Mouse (Mus musculus) ovary, adult 18-20 months (tissue): Measurements from ENCODE around the gene Traf3.
A peak's percentile ranks its signal among the peaks of the same experiment; 100 is the strongest.

Experiments used
- DNase-seq: peaks from one replicate; pipeline ENCODE4 v3.0.0; 2022; ENCODE audit warnings: low spot score, mixed read lengths

The Traf3 gene

DNA sequence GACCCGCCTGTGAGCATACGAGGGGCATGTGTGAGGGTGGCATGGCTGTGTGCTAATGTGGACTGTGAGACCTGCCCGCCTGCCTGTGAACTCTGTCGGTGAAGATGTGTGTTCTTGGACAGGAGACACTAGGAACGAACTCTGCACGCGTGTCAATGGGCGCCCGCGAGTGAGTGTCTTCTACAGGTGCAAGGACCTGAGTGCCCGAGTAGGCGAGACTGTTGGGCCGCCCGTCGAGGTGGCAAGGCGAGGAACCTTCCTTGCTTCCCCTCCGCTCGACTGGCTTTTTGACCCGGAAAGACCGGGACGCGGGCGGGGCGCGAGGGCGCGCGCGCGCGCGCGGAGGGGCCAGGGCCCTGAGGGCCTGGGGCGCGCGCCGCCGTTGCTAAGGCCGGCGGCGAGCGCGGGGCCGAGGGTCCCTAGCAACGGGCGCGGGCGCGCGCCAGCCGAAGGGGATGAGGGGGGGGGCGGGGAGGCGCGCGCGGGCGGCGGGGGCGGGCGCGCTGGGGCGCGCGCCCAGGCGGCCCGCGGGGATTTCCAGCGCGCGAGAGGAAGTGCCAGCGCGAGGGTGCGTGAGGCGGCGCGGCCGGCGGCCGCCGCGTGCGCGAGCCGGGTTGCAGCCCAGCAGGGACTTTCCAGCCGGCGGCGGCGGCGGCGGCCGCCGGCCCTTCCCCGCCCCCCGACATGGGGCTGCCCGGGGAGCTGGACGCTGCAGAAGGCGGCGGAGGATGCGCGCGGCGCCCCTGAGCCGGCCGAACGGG lies at the start of gene Traf3:
TSS of gene Traf3 (plus strand) at position 540 of the 761 bp plus-strand sequence.
- peak; percentile 46 for DNase-seq

DNA sequence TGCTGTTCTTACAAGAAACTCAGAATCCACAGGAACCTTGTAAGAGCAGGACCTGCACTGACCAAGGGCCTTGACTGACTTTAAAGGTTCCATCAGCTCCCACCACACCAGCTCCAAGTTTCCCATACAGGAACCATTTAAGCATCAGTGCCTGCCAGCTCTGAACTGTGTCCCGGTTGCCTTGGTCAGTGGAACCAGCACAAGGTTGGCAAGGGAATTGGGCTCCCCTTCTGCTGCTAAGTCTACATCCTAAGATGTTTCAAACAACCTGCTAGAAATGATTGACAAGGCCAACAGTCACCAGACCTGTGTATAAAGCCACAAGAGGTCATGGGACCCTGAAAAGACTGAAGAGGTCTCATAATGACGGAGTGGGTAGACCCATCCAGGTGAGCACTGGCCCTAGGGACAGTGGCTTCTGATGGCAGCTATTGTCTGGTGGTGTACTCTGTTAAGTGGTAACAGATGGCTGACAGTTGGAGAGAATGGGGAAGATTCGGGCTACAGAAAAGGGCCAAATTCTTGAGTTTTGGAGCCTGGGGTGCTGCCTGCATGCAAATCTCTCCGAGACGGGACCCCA lies 46.6 kb upstream of the Traf3 start:
- no peak for DNase-seq

DNA sequence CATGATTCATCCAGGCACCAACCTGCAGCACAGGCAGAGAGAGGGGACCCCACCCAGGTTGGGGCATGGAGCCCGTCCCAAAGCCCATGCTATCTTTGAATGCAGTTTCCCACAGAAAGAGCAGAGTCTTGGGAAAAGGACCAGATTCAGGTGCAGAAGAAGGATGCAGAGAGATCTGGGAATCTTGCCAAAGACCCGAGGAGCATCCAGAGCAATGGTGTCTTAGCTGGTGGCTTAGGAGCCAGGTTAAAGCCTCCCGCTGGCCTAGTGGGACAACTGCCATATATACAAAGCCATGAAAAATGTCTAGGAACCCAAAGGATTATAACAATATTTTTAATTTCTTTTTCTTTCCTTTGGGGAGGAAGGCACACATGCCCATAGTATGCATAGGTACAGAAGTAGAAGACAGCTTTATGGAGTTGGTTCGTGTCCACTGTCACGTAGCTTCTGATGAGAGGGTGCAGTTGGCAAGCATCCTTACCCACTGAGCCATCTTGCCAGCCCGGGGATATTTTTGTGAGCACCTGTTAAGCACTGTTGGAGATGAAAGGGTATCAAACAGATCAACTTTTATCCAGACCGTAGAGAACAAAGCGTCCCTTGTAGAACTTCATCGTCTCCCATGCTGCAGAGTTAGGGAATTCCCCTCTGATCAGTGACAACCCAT lies 45.1 kb upstream of the Traf3 start:
- DNase-seq, result no peak

DNA sequence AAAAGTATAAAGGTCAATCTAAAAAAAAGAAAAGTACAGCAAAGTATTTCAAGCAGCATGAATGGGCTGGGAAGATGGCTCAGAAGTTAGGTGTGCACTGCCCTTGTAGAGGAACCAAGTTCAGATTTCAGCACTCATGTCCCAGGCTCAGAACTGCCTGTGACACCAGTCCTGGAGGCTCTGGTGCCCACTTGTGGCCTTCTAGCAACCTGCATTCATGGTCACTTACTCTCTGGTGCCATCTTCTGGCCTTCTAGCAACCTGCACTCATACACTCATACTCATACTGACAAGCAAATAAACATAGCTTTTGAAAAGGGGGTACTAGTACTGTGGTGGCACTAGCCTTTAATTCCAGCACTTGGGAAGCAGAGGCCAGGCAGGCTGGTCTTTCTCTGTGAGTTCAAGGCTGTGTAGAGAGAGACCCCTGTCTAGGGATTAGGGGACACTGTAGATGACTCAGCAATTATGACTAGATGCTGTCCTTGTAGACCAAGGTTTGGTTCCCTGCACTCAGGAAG lies 43.8 kb upstream of the Traf3 start:
- DNase-seq, result no peak

DNA sequence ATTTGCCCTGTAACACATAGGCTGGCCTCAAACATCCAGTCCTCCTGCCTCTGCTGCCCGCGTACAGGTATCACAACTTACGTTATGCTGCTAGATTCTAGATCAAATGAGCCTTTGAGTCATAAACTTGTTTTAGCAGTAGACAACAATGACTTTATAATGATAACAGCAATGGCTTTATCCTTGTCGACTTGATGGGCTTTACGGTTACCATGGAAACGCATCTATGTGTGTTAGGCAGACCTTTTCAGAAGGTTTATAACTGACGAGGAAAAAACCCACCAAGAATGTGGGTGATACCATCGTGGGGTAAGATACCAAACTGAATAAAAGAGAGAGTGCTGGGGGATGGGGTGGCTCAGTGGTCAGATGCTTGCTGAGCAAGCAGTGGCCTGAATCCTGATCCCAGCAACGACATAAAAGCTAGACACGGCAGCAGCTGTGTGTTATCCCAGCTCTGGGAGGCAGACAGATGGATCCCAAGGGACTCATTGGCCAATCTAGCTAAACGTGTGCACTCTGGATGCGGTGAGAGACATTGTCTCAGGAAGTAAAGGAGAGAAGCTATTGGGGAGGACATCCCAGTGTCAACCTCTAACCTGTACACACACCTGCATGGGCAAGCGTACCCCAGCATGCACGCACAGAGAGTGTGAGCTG lies 41.4 kb upstream of the Traf3 start:
- DNase-seq, result no peak

DNA sequence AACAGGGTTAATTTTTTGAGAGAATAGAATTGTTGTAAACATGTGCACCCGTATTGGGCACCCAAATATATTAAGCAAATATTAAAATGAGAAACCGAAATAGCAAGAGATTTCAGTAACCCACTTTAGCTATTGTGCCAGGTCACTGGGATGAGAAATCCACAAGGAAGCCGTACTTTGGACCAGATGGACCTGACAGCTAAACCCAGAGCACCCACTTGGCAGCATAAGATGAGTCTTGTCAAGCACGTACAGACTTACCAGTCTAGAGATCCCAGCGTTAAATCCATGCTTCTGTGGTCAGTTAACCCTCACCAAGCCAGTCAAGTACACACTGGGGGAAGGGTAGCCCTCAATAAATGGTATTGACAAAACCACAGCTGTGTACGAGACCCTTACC lies 40.5 kb upstream of the Traf3 start:
- no peak for DNase-seq

DNA sequence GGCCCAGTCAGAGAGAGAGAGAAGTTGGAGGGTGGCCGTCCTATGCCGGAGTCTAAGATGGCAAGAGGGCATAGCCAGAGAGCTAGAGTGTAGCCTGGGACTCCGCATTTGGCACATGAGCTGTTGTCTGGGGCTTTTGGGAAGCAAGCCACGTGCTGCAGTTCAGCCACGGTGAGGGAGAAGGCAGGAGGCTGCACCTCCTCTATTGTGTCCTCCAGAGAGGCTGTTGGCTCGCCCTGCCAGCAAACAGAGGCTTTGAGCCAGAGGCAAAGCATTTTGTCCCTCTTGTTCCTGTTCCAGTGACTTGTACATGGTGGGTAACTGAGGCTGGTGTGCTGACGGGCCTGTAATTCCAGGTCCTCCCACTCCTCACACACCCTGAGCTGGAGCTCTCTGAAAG lies 32.0 kb upstream of the Traf3 start:
- no peak for DNase-seq

DNA sequence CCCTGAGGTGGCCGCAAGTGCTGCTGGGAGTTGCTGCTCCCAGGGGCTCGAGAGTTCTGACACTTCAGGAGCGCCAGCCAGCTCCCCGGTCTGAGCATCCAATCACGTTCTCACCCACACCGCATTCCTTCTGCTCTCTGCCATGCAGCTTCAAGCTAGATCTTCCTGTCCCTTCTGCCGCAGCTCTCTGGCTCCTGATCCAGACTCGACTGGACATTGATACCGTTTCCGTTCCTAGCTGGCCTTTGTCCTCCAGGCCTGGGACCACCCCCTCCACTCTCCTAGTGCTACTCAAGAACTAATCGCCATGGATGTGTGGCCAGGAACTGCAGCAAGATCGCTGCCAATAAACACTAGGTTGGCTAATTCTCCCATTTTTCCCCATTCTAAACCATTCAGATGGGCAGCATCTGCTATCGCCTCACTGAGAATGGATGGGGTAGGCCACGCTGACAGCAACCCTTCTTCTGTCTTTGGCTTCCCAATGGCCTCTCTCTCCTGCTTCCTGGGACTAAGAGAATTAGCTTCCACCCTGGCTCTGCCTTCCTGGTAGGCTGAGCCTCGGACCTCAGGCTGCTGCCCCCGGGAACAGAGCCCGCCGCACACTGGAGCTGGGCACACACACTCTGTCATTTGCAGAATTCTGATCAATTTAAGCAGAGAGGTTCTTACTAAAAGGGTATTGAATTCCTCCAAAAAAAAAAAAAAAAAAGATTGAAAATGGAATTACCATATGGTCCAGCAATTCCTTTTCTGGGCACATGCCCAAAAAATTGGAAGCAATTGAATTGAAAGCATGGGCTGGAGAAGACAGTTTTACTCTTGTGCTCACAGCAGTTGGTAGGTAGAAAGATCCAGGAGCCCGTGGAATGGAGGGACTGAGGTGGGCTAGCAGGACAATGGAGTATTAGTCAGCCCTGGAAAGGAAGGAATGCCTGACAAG lies 31.1 kb upstream of the Traf3 start:
- DNase-seq, result no peak

DNA sequence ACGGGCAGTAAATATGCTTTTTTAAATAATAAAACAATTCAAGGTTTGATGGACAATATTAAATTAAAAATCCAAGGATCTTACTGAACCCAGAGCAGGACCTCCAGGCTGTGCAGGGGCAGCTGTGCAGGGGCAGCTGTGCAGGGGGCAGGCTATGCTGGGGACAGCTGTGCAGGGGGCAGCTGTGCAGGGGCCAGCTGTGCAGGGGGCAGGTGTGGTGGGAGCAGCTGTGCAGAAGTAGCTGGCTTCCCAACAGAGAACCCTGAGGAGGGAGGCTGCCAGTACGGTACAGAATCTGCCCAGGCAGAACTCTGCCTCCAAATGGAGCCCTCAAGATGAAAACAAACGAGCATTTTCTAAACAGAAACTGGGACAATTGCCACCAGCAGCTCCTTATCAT lies 30.2 kb upstream of the Traf3 start:
- no peak for DNase-seq

DNA sequence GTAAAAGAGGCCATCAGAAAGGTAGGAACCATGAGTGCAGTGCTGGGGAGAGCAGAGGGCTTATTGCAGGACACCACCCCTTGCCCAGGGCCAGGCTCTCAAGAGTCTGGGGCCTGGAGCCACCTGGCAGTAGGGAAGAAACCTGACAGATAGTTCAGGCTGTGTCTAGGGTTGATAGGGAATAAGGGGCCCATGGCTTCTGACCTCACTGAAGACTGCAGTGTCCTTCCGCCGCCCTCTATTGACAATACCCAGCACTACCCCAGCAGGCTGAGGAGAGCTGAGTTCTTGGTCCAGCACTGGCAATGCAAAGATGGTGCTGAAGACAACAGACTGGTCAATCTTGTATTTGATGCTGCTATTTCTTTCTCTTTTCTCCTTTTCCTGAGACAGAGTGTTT lies 29.1 kb upstream of the Traf3 start:
- DNase-seq, result no peak

DNA sequence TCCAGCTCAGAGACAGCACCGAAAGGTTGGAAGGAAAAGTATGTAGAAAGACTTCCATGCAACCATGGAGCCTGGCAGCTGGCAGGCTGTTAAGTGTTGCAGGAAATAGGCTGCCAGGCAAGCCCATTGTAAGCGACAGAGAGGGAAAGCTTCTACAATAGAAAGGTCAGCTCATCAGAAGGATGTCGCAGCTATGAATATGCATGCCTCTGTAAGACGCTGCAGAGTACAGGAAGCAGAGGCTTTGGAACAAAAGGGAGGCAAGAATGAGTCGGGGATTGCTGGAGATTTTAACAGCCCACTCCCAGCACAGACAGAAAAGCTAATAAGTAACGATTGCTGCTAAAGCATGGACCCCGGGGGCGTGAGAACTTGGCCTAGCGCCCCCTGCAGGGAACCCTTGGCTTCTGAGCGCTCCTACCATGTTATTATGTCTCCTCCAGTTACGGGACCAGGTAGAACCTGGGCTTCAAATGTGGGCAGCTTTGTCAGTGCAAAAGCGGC lies 23.1 kb upstream of the Traf3 start:
- no peak for DNase-seq

DNA sequence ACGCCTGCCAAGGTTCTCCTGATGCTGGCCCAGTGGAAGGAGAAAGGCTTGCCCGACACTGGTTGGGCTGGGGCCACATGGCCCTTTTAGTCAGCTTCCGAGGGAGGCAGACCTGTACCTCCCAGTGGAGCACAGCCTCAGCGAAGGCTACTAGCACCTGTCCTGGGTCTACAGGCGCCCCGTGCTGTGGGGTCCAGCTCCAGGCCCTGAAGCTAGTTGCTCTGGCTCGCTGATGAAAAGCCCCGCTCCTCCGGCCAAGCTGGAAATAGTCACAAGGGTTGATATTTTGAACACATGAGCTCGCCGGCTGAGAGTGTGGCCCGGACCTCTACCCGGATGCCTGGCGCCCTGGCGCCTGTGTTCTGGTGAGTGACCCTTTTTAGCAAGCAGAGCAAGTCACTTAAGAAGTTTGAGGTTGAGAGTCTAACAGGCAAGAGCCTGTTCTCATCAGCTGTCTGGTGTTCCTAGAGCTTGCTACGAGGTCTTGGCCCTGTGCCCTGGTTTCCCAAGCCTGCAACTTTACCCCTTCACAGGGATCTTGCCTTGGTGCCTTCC lies 22.6 kb upstream of the Traf3 start:
- no peak for DNase-seq

DNA sequence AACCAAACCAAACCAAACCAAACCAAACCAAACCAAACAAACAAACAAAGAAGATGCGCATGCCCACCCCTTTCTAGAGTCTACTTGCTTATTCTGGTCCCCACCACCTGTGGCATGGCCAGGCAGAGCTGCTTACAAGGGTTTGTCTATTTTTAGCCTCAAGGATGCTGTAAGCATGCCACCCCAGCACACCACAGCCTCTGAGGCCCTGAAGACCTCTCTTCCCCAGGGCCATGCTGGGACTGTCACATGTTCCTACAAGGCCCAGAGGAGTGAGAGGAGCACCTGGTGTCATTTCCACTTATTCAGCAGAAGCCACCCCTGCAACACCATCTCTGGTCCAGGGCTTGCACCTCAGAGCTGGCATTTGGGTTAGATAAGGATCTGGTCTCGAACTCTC lies 21.6 kb upstream of the Traf3 start:
- no peak for DNase-seq

DNA sequence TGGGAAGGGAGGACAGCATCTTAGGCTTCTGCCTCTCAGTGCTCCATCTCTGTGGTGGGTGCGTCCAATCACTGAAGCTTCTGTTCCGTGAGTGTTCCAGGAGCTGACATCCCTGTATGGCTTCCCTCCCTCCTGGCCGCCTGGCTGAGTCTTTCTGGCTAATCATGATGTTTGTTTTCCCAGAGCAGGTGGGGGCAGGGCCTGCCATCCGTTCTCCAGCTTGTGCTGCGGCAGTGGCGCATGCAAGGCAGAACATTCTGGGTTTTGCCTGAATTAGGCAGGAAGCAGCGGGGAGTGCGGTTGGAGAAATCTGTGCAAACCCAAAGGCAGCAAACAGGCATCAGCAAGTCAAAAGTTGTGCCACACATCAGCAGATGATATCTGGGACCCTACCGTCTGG lies 20.9 kb upstream of the Traf3 start:
- DNase-seq, result no peak

DNA sequence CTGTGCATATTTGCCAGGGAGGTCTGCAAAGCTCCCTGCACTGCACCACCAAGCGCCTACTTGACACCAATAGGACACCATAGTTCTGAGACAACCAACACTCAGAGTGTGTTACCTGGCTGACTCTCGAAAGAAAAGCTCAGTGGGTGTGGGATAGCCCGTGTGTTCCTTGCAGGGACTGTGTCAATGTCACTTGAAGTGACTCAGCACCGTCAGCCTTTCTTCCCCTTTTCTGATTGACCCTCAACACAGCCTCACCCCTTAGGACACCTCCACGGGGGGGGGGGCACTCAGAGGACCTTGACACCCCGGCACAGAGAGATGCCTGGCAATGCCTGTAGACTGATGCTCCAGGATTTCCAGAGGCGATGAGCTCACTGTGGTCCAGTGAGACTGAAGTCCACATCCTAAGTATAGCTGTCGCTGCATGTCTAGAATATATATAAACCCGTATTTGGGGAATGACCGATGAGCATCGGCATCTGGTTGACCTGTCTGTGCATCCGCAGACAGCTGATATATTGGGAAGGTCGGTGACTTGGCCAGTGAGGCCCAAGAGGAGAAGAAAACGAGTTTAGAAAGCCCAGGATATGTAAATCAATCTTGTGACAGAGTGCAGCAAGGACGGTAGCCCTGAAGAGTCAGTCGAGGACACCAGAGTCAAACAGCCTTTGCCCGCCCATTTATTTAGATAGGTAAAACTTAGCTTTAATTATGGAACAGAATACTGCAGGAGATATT lies 16.5 kb upstream of the Traf3 start:
- DNase-seq, result no peak

DNA sequence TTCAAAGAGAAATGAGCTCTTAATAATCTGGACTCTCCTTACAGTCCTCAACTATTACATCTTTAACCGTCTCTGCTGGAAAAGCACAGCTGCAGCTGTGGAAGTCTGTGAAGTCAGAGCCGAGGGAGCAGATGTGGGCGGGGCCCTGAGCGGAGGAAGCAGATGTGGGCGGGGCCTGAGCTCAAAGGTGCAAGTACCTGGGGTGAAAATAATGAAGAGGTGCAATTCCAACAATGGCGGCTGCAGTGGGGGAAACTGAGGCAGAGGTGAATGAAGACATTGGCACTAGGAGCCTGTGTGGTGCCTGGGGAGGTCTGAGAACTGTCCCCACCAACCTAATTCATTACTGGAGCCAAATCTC lies 16.0 kb upstream of the Traf3 start:
- DNase-seq, result no peak

DNA sequence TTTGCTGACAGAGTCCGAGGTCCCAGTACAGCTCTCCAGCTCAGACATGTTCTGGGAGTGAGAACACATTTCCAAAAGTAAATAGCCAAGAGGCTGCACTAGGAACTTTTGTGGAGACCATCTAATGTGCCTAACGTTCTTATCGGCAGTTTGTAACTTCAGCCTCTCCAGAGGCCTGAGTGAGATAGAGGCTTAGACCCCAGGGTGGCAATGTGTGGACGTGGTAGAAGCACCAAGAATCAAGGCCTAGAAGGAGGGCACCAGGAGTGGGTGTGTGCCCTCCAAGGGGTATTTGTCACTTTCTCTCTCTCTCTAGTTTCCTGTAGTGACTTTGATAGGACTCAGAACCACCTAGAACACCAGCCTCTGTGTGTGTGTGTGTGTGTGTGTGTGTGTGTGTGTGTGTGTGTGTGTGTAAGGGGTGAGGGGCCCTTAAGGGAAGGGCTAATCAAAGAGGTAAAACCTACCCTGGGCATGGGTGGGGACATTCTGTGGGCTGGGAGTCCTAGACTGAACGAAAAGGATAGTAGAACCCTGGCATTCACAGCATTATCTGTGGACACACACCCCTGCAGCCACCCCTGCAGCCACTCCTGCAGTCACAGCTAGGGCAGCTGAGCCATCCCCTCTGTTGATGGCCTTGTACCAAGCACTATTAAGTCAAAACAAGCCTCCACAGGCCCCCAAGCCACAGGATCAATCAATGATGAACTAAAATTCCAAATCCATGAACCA lies 14.6 kb upstream of the Traf3 start:
- DNase-seq, result no peak

DNA sequence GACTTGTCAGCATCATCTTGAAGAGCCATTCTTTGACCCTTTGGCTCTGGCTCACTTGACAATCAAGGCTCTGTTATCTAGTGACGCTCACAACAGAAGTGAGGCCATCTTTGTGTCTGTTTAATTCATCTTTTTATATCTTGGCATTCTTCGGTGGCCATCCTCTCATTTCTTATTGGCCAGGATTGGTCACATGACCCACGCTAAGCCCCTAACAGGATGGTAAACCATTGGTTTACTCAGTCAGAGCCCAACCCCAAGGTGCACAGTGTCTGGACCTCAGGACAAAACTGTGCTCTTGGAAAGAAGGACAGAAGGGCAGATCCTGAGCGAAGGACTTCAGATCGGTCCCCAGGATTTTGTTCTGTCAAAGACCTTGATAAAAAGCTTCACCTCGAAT lies 13.6 kb upstream of the Traf3 start:
- DNase-seq, result no peak

DNA sequence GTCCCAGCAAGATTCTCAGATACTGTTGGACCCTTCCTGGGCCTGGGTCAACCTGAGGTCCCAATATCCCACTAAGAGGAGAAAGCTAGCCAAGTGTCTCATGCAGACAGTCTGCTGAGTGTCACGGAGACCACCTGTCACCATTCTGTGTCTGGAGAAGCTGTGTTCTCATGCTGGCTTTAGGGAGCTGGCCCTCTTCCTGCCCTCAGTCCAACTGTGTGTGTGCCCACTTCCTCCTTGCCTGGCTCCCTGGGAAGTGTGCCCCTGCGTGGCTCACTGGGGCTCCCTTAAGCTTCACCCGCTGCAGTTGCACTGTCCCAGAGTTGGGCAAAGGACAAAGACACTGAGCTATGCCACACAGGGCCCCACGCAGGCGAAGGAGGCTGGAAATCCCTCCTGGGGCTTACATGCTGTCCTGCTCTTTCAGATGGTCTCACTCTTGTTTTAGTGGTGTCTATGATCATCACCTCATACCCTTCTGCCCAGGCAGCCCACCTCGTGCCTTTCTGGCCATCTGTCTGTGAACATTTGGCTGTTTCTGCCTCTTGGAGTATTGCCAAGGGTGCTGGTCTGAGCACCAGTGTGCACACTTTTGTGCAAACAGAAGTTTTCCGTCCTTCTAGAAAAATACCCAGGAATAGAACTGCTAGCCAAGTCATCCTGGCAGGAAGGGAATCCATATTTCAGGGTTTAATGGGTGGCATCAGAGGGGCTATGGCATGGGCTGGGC lies 13.0 kb upstream of the Traf3 start:
- DNase-seq, result no peak
